Mouse (Mus musculus) heart, embryonic 13.5 days (tissue): ENCODE measurements around the gene Arrdc5. TPM values are rescaled to one million over a fixed set of nuclear protein-coding genes. Genes with fewer than 3 reads are reported as not detected.

ENCODE experiments used
- ATAC-seq: fragments of 200-750 bp; cut with Nextera tagmentation; 2 replicates; pipeline ENCODE4 v1.8.0; 2017; ENCODE audit warnings: moderate TSS enrichment; ENCODE audit not compliant: insufficient number of reproducible peaks, low FRiP score, low TSS enrichment; ENCODE audit errors: extremely low read depth
- H3K27ac ChIP-seq: fragments of 300-500 bp; sonication (generic); replicated peaks from 2 replicates; pipeline ENCODE4 v1.5.1; 2015; ENCODE audit warnings: moderate library complexity, mild to moderate bottlenecking, inconsistent platforms
- H3K27me3 ChIP-seq: fragments of 300-500 bp; sonication (generic); replicated peaks from 2 replicates; pipeline ENCODE4 v1.6.1; 2015; ENCODE audit warnings: mild to moderate bottlenecking, inconsistent platforms
- H3K36me3 ChIP-seq: fragments of 300-500 bp; sonication (generic); 2 replicates; pipeline ENCODE4 v1.6.1; 2015; ENCODE audit warnings: mild to moderate bottlenecking, inconsistent platforms
- H3K4me1 ChIP-seq: fragments of 300-500 bp; sonication (generic); 2 replicates; pipeline ENCODE4 v1.6.1; 2015; ENCODE audit warnings: inconsistent platforms
- H3K4me2 ChIP-seq: fragments of 300-500 bp; sonication (generic); 2 replicates; pipeline ENCODE4 v1.6.1; 2015; ENCODE audit warnings: inconsistent platforms, mild to moderate bottlenecking, moderate library complexity
- H3K4me3 ChIP-seq: fragments of 300-500 bp; sonication (generic); 2 replicates; pipeline ENCODE4 v1.5.1; 2015; ENCODE audit warnings: moderate library complexity, mild to moderate bottlenecking, inconsistent platforms
- H3K9ac ChIP-seq: fragments of 300-500 bp; sonication (generic); 2 replicates; pipeline ENCODE4 v1.6.1; 2015; ENCODE audit warnings: inconsistent platforms, mild to moderate bottlenecking, moderate library complexity
- H3K9me3 ChIP-seq: fragments of 300-500 bp; sonication (generic); 2 replicates; pipeline ENCODE4 v1.6.1; 2016; ENCODE audit warnings: inconsistent platforms
- WGBS: fragments of 180-500 bp; shearing (Covaris S2); methylation state at CpG from one replicate; pipeline ENCODE4 v1.1.7; 2015; ENCODE audit warnings: mixed read lengths; 5-methylcytosine and 5-hydroxymethylcytosine counted together
- polyA plus RNA-seq: library from polyadenylated mRNA; unstranded; fragments of >200 nt; fragmentation: Nextera tagmentation; extraction: Ambion mirVana; gene quantifications from 2 replicates; pipeline ENCODE4 v1.2.1, GENCODE M21; 2015

Gene Arrdc5
- polyA plus RNA-seq, 1 experiment from 2014 or later, result not detected

DNA sequence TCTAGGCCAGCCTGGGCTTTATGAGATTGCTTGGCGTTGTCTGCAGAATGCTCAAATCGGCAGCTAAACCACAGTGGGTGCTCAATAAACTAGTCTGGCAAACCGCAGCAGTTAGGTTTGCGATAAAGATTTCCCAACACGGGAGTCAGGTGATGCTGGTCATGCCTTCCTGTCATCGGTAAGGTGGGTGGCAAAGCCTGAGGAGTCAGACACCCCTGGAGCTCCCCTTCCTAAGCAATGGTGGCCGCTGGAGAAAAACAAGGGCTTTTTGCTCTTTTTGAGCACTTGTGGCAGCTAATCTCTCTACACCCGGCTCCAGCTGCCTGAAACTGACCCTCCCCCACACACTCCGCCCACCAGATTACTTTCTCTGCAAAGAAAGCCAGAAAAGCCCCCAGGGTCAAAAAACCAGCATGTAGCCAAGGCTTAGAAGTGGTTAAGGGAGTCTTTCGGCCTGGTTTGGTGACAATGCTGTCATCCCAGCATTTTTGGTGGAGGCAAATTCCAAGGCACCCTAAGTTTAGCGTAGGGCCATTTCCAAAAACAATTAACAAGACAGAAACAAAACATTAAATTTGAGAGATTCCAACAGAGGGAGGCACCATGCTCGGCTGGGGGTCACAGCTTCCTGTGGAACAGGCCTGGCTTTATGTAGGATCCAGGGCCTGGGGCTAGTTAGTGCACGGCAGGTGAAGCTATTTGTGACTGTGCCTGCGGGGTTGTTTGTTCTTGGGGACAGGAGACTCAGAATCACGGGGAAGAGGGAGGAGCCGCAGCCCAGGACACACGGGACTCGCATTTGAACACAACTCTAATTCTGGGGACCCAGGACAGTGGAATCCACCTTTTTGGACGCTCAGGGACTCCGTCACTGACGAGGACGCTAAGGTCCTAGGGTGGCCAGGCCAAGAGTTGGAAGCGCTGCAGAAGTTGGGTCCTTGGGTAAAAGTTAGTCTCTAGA, 10.4 kb downstream of the Arrdc5 start:
- peak overlapping the region; percentile 62 for H3K4me3 ChIP-seq
- H3K9me3 ChIP-seq, result no peaks in the 10 kb centered on the region
- peak; percentile 12; the same call in 1 of the 2 replicates for ATAC-seq
- peak overlapping the region; percentile 94 for H3K27ac ChIP-seq
- peak overlapping the region; percentile 90 for H3K4me2 ChIP-seq
- peaks cover 27% of the 10 kb centered on the region for H3K36me3 ChIP-seq
- peaks cover 48% of the 10 kb centered on the region for H3K4me1 ChIP-seq
- 2% methylated on average over 23 of the region's 23 CpGs for WGBS
- H3K9ac ChIP-seq, result peak overlapping the region; percentile 88
- H3K27me3 ChIP-seq, result no peaks in the 10 kb centered on the region

DNA sequence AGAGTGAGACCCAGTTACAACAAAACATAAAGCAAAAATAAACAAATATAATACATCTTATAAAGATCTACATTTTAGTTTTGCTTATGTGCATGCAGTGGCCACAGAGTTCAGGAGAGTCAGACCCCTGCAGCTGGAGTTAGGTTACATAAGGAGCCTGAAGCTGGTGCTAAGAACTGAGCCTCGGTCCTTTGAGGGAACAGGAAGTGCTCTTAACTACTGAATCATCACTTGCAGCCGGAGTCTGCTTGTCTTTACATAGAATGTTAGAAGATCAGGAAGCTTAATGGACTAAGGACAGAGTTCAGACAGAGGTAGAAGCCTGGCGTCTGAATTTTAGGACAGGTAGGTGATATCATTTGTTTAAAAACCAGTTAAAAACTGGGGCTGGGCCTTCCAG, 11.2 kb downstream of the Arrdc5 start:
- Histone ChIP-seq H3K27me3 (no peaks in the 10 kb centered on the region), H3K4me1 (peaks cover 48% of the 10 kb centered on the region), H3K4me2 (peak overlapping the region; percentile 90), H3K9me3 (no peaks in the 10 kb centered on the region), H3K36me3 (peaks cover 35% of the 10 kb centered on the region), H3K4me3 (peak overlapping the region; percentile 62), H3K27ac (peak overlapping the region; percentile 94), H3K9ac (peak overlapping the region; percentile 88)
- ATAC-seq, result no peak
- 37% methylated on average over 3 of the region's 3 CpGs for WGBS

DNA sequence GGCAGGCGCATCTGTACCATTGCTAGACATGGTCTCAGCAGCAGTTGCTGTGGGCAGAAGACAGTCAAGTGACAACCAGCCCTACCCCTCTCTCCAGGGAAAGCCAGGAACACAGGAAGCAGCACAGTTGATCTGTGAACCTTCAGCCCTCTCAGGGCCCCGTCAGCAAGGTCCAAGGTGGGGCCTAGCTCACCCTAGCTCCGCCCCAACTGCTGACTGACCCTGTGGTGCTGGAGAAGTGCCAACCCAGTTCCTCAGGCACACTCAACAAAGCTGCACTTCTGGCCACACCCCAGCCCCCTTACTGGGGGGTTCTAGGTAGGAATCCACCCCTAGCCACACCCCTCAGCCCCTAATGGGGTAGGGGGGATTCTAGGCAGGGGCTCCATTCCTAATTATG, 12.3 kb downstream of the Arrdc5 start:
- peak; percentile 10; the same call in 1 of the 2 replicates for ATAC-seq
- Histone ChIP-seq H3K4me3 (peak overlapping the region; percentile 62), H3K27me3 (no peaks in the 10 kb centered on the region), H3K9ac (peak overlapping the region; percentile 88), H3K27ac (peak overlapping the region; percentile 94), H3K36me3 (peaks cover 45% of the 10 kb centered on the region), H3K4me1 (peaks cover 48% of the 10 kb centered on the region), H3K9me3 (no peaks in the 10 kb centered on the region), H3K4me2 (peak overlapping the region; percentile 90)
- 42% methylated on average over 3 of the region's 3 CpGs for WGBS

DNA sequence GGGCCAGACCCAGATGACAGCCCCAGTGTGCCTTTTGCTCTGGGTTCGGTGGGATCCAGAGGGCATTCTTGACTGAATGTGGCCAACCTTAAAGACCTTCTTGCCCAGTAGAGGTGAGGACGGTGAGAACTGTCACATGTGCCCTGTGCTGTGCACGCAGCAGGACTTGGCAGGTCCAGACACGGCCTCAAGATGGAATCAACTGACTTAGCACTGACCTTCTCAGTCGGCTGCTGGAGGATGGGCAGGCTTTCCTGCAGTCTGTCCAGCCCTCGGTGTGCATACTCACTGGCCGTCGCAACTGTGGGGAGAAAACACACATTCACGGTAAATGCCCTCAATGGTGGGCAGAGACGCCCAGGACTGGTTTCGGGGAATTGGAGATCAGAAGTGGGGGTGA, 14.1 kb downstream of the Arrdc5 start:
- Histone ChIP-seq H3K27ac (no peak overlapping the region), H3K4me3 (no peak overlapping the region), H3K27me3 (no peaks in the 10 kb centered on the region), H3K9ac (no peak overlapping the region), H3K36me3 (peaks cover 63% of the 10 kb centered on the region), H3K9me3 (no peaks in the 10 kb centered on the region), H3K4me1 (peaks cover 38% of the 10 kb centered on the region), H3K4me2 (no peak overlapping the region)
- 89% methylated on average over 11 of the region's 11 CpGs for WGBS
- no peak for ATAC-seq

DNA sequence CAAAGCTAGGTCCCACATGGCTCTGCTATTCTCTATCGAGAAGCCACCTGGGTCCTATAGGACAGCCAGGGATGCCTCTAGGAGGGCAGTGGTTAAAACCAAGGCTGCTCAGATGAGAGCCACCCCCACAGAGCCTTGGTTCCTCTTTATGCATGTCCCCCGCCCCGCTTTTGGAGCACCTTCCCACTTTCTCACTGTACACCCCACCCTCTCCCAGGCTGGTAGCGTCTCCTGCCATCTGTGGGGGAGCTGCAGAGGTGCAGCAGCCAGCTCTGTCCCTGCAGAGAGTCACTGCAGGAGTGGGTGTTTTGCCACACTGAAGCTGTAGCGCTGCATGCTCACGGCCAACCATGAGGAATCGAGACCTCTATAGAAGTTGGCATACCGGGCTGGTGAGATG, 16.8 kb downstream of the Arrdc5 start:
- Histone ChIP-seq H3K27ac (no peak overlapping the region), H3K4me3 (no peak overlapping the region), H3K4me1 (peaks cover 28% of the 10 kb centered on the region), H3K9me3 (no peaks in the 10 kb centered on the region), H3K36me3 (peaks cover 85% of the 10 kb centered on the region), H3K9ac (no peak overlapping the region), H3K27me3 (no peaks in the 10 kb centered on the region), H3K4me2 (no peak overlapping the region)
- WGBS, result 93% methylated on average over 8 of the region's 8 CpGs
- ATAC-seq, result no peak

DNA sequence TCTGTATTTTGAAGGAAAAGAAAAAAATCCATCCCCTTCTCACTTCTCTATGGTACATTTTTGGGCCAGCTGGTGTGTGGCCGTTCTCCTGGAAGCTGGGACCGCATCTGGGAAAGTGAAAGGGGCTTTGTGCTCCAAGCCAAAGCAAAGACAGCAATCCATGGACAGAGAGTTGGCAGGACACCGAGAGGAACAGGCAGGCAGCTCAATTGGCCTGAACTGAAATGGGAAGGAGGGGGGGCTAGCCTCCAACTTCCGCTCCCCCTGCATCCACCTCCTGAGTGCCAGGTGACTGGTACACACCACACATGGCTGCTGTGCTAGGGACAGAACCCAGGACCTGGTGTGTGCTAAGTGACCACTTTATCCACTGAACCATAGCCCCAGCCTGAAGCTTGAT, 17.3 kb downstream of the Arrdc5 start:
- ATAC-seq, result no peak
- Histone ChIP-seq H3K27ac (no peak overlapping the region), H3K27me3 (no peaks in the 10 kb centered on the region), H3K9me3 (no peaks in the 10 kb centered on the region), H3K4me1 (peaks cover 28% of the 10 kb centered on the region), H3K36me3 (peaks cover 90% of the 10 kb centered on the region), H3K9ac (no peak overlapping the region), H3K4me2 (no peak overlapping the region), H3K4me3 (no peak overlapping the region)
- 86% methylated on average over 4 of the region's 4 CpGs for WGBS

DNA sequence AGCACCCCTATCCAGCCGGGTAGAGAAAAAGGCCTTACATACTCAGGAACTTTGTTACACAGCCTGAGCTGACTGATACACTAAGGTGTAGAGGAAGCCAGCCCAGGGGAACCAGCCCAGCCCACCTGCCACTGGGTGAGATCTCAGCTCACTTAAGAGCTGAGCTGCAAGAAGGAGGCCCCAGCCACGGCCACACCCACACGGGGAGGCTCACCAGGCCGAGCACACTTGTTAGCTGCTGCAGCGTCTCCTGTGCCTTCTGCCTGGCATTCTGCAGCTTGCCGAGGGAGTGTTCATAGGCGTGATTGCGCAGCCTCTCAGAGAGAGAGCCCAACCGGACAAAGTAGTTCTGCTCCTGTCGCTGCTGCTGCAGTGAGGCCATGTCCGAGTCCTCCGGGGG, 18.9 kb downstream of the Arrdc5 start:
- Histone ChIP-seq H3K4me3 (no peak overlapping the region), H3K27me3 (no peaks in the 10 kb centered on the region), H3K4me2 (no peak overlapping the region), H3K27ac (no peak overlapping the region), H3K9me3 (no peaks in the 10 kb centered on the region), H3K9ac (no peak overlapping the region), H3K4me1 (peaks cover 26% of the 10 kb centered on the region), H3K36me3 (peaks cover 84% of the 10 kb centered on the region)
- 82% methylated on average over 12 of the region's 12 CpGs for WGBS
- ATAC-seq, result no peak

DNA sequence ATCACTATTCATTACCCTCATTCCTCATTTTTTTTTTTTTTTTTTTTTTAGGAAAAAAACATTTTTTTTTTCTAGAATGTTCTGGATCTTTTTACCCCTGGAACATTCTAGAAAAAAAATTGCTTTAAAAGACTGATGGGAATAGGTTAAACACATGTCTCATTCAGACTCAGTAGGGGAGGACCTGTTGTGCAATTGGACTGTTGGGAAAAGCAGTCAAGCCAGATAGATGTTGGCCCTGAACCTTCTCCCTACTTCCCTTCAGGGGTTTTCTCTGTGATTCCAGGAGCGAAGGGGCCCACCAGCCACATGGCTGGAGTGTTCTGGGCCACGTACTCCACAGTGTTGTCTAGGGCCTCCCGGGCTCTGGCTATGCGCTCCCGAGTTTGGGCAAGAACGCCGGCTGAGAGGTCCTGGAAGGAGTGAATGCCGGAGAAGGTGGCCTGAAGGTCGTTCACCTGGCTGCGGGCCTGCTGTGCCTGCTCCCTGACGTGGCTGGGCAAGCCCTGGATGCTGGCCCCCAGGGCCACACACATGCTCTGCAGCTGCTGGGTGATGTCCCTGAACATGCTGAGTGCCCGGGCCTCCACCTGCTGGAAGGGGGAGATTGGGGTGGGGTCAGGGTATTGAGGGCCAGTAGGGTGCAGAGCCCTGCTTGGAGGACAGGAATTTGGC, 20.5 kb downstream of the Arrdc5 start:
- H3K27ac ChIP-seq, result peak overlapping the region; percentile 69
- no peaks in the 10 kb centered on the region for H3K9me3 ChIP-seq
- 76% methylated on average over 12 of the region's 12 CpGs for WGBS
- peak overlapping the region; percentile 58 for H3K9ac ChIP-seq
- peaks cover 69% of the 10 kb centered on the region for H3K36me3 ChIP-seq
- no peak for ATAC-seq
- H3K4me1 ChIP-seq, result peaks cover 37% of the 10 kb centered on the region
- no peaks in the 10 kb centered on the region for H3K27me3 ChIP-seq
- H3K4me3 ChIP-seq, result no peak overlapping the region
- no peak overlapping the region for H3K4me2 ChIP-seq

DNA sequence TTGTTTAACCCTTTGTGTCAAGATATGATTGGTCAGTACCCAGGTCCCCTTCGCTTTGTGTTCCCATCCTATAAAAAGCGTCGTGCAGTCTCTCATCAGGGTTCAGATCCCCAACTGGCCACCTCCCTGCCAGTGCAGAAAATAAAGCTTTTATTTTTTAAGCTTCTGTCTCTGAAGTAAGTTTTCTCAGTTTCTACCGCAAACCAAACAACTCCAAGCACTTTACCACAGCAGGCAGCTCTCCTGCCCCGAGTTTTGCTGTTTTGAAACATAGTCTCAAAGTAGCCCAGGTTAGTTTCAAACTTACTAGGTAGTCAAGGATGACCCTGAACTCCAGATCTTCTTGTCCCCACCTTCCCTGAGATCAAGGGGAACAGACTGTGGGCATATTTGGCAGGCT, 21.7 kb downstream of the Arrdc5 start:
- H3K36me3 ChIP-seq, result peaks cover 68% of the 10 kb centered on the region
- peak overlapping the region; percentile 74; the same call in 1 of the 2 replicates for H3K9ac ChIP-seq
- H3K9me3 ChIP-seq, result no peaks in the 10 kb centered on the region
- peak overlapping the region; percentile 85; the same call in 1 of the 2 replicates for H3K4me2 ChIP-seq
- peak overlapping the region; percentile 93 for H3K27ac ChIP-seq
- peaks cover 50% of the 10 kb centered on the region for H3K4me1 ChIP-seq
- ATAC-seq, result no peak
- 80% methylated on average over 5 of the region's 5 CpGs for WGBS
- no peak overlapping the region for H3K4me3 ChIP-seq
- no peaks in the 10 kb centered on the region for H3K27me3 ChIP-seq

DNA sequence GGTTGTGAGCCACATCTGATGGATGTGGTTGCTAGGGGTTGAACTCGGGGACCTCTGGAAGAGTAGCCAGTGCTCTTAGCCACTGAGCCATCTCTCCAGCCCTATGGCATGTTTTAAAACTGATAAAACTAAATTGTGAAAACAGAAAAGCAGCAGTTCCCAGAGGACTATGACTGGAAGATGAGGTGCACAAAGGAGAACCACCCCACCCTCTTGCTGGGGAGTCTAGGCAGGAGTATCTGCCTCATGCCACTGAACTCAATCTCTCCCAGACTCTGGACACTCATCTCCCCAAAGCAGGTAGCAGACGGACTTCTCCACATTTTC, 22.6 kb downstream of the Arrdc5 start:
- Histone ChIP-seq H3K9me3 (no peaks in the 10 kb centered on the region), H3K4me3 (peak overlapping the region; percentile 70), H3K9ac (peak overlapping the region; percentile 74), H3K4me2 (peak overlapping the region; percentile 85), H3K27ac (peak overlapping the region; percentile 93), H3K27me3 (no peaks in the 10 kb centered on the region), H3K4me1 (peaks cover 58% of the 10 kb centered on the region), H3K36me3 (peaks cover 66% of the 10 kb centered on the region)
- 22% methylated on average over 2 of the region's 2 CpGs for WGBS
- ATAC-seq, result no peak

DNA sequence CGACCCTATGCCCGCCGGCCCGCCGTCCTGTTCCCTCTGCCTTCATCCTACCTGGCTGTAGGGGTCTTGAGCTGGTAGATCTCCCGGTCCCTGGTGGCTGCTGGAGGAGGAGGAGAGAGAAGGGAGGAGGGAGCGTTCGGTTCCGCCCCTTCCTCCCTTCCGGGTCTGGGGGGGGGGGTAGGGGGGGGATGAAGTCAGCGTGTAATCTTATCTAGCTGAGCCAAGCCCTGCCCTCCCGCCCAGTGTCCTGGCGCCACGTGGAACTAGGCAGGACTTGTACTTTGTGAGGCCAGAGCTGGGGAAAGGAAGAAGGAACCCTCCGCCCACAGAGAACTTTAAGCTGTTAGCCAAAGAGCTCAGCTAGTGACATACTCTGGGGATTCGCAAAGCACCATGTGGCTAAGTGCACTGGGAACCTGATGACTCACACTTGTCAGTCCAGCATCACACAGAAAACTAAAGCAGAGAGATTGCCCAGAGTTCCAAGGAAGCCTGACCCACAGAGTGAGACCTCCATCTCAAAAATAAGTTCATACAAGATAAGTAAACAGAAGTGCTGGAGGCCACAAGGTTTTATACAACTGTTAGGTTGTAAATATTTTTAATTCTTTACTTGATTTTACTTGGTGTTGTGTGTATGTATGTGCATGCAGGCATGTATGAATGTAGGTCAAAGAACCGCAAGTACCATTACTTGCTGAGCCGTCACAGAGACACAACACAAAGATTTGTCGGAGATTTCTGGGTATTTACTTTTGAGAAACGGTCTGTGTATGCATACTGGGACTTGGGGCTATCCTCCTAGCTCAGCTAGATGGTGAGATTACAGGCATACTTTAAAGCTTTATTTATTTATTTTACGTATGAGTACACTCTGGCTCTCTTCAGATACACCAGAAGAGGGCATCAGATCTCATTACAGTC, 23.2 kb downstream of the Arrdc5 start, which contains the start of gene Ticam1:
Gene Ticam1, minus strand, starts transcription at position 144 of the 924 bp plus-strand sequence.
- Histone ChIP-seq H3K27ac (peak within 1 kb of the TSS; percentile 93), H3K4me2 (peak within 1 kb of the TSS; percentile 85), H3K4me3 (peak within 1 kb of the TSS; percentile 70), H3K9ac (peak within 1 kb of the TSS; percentile 94), H3K9me3 (no peaks in the 10 kb centered on the region), H3K36me3 (peaks cover 67% of the 10 kb centered on the region), H3K27me3 (no peaks in the 10 kb centered on the region), H3K4me1 (peaks cover 61% of the 10 kb centered on the region)
- ATAC-seq, result peak; percentile 91
- 4% methylated on average over 21 of the region's 21 CpGs for WGBS
